Mouse (Mus musculus): Measurements from ENCODE around the gene Sgip1. TPM values are rescaled to one million over a fixed set of nuclear protein-coding genes. Genes with fewer than 3 reads are reported as not detected.

The Sgip1 gene
- polyA plus RNA-seq, 1 experiment, result 0.38 TPM

DNA sequence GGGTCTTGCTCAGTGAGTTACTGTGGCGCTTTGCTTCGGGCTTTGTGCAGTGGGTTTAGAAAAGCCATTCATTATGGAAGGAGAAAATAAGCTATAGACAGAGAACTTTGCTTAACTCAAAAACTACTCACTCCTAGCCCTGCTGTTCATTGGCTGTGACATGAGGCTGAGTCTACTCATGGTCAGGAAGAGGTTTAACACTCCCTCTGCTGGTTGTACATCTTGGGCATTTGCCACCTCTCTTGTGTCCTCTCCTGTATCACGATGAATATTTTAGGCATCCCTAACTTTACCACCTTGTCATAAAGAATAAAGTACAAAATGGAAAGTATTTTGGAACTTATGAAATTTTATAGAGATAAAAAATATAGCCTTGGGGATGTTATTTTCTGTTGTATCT, 32.1 kb downstream of the Sgip1 start:
- no peak for DNase-seq (ENCODE audit: low read depth, low spot score)
- WGBS, result 88% methylated on average over 3 of the region's 3 CpGs

DNA sequence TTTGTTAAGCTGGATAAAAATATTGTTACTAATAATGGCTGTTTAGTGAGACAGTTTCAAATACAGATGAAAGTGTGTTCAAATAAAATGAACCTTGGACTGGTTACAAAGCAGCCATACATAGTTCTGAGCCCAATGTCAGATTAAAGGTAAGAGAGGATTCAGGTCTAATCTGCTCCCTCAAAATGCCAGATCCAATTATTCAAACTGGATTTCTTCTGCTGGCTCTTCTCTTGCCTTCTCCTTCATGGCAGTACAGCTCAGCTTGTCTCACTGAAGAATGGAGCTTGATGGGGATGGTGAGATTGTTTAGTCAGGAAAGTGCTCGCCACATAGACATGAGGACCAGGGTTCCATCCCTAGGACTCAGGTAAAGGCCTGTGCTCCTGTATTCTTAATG, 32.7 kb downstream of the Sgip1 start:
- 84% methylated on average over 1 of the region's 1 CpGs for WGBS
- DNase-seq (ENCODE audit: low read depth, low spot score), result no peak

DNA sequence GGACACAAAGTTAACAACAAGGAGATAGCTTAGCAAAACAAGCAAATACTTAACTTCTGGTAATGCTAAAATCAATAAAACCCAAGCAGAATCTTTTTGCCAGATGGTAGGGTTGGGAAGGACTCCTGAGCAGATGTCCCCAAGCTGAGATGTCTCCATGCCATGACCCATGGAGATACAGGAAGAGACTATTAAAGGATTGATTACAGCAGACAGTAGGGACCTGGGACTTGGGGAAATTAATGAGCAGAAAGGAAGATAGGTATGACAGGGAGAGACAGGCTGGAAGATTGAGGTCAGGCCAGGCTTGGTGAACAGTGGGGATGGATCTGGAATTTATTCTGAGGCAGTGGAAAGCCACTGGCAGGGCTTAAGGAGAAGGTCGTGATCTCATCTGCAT, 33.5 kb downstream of the Sgip1 start:
- DNase-seq (ENCODE audit: low read depth, low spot score), result no peak
- 58% methylated on average over 1 of the region's 1 CpGs for WGBS

DNA sequence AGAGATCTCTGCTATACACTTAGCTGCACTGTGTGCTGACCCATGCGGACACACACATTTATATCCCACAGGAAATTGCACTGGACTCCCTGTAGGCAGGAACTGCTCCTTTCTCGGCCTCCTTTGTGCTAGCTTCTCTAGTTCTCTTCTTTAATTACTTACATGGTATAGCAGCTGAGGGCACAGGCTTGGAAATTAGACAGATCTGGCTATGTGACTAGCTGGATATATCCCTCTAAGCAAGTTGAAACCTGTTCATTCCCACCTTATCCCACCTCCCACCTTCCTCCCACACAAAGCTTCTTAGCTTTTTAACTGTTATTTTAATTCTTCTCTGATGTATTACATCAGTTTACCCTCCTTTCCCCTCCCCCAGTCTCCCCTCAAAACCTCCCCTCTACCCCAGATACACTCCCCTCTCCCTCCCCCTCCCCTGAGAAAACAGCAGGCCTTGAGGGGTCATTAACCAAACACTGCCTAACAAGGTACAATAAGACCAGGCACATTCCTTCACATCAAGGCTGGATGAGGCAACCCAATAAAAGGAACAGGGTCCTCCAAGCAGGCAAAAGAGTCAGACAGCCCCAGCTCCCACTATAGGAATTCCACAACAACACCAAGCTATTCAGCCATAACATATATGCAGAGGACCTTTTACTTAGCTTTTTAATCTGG, 34.6 kb downstream of the Sgip1 start:
- DNase-seq (ENCODE audit: low read depth, low spot score), result no peak

DNA sequence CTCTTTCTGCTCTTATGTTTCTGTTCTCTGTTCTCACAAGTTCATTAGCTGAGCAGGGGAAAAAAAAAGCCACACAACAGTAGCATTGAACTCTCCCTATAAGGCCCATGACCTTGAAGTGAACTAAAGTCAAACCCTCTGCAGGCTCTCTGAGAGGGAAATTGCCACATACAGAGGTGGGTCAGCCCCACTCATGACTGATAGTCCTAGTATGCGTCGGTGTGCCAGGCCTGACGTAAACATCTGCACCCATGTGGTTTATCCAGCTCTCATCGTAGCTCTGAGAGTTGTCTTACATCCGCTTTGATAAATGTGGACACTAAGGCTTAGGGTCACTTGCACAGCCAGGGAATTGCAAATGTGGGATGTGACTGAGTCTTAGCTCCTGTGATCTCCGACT, 38.8 kb downstream of the Sgip1 start:
- DNase-seq (ENCODE audit: low read depth, low spot score), result no peak
- WGBS, result 85% methylated on average over 6 of the region's 6 CpGs

More for the DNA sequence above, 34.6 kb downstream of the Sgip1 start:
- 55% methylated on average over 2 of the region's 2 CpGs for WGBS

DNA sequence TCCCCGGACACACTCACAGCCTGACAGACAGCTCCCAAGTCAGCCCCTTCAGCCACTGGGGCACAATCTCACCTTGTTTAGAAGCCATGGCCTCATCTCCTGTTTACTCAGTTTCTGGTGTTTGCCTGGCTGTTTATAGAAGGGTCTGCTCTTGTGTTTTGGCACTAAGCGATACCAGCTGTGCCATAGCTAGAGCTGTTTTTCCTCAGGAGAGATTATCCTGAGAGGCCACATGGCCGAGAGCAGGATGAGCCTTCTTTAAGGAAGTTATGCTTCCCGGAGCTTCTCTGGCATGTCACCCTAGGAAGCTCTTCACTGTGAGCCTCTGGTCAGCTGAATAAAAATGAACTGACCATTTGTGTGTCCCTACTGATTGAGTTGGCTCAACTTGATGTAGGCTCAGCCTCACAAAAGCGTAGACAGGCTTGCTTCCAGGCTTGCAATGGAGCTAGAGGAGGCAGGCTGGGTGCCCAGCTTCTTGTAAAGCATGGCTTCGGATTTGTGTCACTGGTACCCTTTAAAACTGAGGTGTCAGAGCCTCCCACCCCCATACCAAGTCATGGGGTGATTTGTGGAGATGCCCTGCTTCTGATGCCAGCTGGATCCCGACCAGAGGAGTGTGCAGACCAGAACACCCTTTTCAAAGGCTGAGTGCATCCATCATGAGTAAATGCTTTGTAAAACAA, 42.1 kb downstream of the Sgip1 start:
- no peak for DNase-seq (ENCODE audit: low read depth, low spot score)
- WGBS, result 54% methylated on average over 7 of the region's 7 CpGs

DNA sequence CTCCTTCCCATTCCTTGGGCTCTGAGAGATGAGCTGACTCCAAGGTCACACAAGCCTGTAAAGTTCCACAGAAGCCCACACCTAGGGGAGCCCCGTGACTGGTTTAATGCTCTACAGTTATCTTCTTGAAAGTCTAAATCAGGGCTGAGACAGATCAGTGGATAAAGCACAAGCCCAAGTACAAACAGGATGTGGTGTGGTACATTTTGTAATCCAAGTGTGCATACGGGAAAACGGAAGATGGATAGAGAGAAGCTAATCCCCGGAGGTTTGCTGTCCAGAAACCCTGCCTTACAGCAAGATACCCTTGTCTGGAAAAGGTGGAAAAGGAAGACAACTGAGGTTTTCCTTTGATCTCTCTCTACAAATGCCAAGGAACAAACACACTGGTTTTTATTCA, 44.1 kb downstream of the Sgip1 start:
- DNase-seq (ENCODE audit: low read depth, low spot score), result no peak
- WGBS, result 54% methylated on average over 4 of the region's 4 CpGs

DNA sequence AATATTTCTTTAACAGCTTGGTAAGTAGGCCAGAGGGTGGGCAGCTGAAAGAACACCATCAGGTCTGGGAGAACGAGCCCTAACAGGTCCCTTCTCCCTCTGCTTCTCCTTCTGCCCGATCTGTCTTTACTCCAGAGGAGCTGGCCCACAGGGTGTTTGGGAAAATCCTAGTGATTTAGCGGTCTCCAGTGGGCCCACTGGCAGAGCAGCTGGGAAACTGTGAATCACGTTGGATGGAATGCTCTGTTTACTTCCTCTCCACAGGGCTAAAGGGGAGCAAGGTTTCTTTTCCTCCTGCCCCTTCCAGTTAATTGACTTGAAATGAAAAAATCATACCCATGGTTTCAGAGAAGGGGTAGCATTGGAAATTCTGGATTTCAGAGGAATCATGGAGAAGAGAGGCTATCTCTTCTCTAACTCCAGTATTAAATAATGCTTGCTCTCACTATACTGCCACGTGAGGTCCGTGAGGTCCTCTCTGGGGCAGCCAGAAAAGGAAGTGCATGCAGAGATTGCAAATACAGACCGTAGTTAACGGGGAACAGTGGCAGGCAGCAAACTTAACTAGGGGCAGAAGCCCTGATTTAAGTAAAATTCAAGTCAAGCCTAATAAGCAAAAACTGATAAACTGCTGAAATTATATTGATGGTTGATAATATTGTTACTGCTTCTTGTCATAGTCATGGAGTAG, 51.1 kb downstream of the Sgip1 start:
- WGBS, result 41% methylated on average over 8 of the region's 8 CpGs

DNA sequence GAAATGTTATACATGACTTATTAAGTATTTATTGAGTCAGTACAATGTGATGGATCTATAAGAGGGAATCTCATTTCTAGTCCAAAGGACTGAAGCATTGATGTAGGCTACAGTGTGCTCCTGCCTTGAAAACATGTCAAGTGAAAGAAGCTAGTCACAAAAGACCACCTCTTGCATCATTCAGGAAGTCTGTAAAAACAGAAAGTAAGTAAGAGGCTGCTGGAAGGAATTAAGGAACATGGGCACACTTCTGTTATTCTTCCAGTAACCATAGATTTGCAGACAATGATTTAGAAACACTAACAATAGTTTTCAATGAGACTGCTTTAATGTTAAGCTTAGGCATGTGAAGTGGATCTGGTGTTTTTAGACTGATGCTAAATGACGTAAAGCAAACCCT, 60.4 kb downstream of the Sgip1 start:
- whole genome bisulfite sequencing, result 87% methylated on average over 1 of the region's 1 CpGs
- DNase-seq (ENCODE audit: low read depth, low spot score), result no peak

More for the DNA sequence above, 51.1 kb downstream of the Sgip1 start:
- peak; percentile 3 for DNase-seq (ENCODE audit: low read depth, low spot score)

DNA sequence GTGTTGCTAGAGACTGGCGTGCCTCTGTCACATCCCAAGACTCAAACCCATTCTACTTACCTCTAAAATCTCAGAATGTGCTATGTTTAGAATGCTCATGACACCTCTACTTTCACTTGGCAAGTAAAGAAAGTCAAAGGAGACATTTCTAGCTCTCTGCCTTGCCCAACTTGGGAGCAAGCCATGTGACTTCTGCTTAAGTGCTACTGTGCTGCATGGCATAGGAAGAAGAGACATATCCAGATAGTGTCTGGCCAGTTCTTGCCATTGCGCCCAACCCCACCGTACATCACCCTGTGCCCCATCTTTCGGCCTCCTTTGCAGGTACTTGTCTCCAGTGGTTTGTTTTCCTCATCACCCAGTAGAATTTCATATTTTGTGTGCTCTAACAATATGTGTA, 60.8 kb downstream of the Sgip1 start:
- 90% methylated on average over 4 of the region's 4 CpGs for WGBS
- DNase-seq (ENCODE audit: low read depth, low spot score), result no peak

DNA sequence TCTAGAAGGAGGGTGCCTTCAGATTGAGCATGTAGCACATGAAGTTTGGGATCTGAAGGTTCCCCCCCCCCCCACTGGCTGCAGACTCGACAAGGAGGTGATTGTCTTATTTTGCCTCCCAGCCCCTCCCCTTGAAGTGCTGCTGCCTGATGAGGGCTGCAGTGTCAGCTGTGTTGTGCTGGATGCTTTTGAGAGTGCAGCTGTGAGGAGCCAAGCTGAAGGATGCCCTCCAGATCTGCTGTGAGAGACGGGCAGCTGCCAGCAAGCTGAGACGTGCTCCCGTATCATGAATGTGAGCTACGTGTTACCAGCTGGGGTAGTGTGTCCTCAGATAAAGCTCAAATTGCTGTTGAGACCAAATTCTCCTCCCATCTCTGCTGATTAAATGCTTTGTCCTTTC, 63.5 kb downstream of the Sgip1 start:
- no peak for DNase-seq (ENCODE audit: low read depth, low spot score)
- 65% methylated on average over 5 of the region's 5 CpGs for WGBS

DNA sequence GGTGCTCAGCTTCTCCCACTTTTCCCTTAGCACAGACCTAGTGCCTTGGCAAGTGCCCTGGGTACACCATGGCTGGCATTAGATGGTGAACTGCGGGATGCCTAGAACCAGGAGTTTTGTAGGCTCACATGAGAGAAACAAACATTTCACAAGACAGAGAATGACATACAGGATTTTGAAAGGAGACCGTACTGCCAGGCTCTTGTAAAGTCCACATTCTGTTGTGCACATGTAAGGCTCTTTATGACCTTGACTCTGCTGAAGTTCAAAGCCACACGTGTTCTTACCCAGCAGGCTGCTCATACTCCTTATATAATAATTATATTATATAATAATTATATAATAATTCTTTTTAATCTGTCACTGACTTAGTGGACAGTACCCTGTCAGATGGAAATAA, 65.9 kb downstream of the Sgip1 start:
- WGBS, result 78% methylated on average over 3 of the region's 3 CpGs
- no peak for DNase-seq (ENCODE audit: low read depth, low spot score)

DNA sequence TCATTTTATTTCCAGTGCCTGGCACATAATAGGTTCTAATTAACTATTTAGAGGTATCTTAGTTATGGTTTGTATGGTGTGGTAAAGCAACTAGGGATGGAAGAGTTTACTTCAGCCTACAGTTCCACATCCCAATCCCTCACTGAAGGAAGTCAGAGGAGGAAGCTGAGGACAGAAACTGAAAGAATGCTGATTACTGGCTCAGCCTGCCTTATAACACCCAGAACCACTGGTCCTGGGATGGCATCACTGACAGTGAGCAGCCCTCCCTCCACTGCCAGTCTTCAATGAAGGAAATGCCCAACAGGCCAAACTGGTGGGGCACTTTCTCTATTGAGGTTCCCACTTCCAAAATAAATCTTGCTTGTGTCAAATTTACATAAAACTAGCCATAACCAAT, 67.2 kb downstream of the Sgip1 start:
- no peak for DNase-seq (ENCODE audit: low read depth, low spot score)

DNA sequence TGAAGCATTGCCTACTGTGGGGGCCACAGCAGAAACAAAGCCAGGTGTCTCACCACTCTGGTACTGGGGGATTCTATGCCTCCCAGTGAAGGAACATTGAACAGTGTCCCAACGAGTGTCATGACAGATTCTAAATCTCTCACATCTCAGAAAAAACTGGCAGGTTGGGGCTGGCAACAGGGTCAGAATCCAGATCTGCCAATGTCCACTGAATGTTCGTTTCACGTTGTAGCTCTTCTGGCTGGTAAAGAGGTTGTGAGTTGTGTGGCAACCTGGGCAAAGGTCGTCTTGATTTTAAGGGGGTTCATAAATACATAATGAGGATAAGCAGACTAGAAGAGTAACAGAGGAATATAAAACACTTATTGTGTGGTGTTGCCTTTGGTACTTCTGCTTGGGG, 68.2 kb downstream of the Sgip1 start:
- DNase-seq (ENCODE audit: low read depth, low spot score), result no peak
- 58% methylated on average over 4 of the region's 4 CpGs for WGBS

DNA sequence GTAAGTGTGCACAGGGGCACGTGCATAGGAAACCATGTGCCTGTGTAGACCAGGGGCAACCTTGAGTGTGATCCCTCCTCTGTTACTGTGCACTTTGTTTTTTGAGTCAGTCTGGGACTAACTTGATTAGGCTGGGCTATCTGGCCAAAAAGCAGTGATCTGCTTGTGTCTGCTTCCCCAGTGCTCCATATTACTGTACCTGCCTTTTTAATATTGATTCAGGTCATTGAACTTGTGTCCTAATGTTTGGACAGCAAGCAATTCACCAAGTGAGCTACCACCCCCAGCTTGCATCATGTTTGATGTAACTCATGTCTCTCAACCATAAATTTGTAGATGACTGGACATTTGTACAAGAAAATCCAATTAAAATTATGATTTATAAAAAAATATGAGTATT, 69.2 kb downstream of the Sgip1 start:
- 83% methylated on average over 1 of the region's 1 CpGs for WGBS
- no peak for DNase-seq (ENCODE audit: low read depth, low spot score)

DNA sequence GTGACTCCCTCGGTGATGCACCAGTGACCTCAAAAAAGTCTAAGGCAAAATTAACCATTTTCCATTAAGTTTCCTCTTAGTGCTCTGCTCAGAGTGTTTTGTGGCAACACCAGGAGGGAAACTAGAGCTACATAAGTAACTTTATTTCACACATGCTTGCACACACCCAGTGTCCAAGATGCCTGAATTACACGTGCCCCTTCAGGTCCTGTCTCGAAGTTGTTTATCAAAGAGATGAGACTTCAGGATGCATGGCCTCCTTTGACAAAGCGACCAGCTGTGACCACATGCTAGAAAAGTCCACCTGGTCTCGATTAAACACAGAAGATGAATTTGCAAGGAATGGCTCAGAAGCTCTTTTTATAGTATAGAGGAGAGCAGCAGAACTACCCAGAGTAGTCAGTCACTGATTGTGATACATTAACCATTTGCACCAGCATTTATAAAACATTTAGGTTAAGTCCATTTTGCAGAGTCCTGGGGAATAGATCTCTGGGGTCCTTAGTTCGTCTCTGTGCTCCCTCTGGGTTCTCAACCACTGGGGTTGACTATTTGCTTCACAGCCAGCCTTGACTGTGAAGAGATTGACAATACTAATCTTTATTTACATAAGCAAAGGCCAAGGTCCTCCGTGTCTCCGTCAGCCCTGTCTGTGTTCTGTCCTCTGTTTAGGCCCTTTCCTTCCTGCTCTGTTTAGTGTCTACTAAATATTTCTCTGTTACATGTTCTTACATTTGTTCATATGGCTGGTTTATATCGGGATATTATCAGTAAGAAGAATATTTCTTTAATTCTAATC, 70.1 kb downstream of the Sgip1 start:
- DNase-seq (ENCODE audit: low read depth, low spot score), result no peak
- 47% methylated on average over 9 of the region's 9 CpGs for WGBS

DNA sequence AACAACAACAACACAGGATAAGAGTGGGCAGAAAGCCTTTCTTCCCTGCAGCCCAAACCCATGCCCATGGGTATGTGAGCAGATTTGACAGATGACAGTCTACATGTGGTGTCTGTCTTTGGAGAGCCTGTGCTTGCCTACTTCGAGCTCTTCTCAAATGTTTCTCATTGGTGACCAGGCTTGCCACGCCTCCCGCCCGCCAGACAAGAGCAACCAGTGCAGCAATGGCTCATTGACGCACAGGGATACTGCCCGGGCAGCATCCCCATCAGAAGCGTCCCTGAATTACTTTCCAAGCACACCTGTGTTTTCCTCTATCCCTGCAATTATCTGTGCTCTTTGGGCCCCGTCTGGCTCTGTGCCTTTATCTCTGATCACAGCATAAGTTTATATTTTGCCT, 72.2 kb downstream of the Sgip1 start:
- 79% methylated on average over 8 of the region's 8 CpGs for WGBS
- DNase-seq (ENCODE audit: low read depth, low spot score), result no peak

DNA sequence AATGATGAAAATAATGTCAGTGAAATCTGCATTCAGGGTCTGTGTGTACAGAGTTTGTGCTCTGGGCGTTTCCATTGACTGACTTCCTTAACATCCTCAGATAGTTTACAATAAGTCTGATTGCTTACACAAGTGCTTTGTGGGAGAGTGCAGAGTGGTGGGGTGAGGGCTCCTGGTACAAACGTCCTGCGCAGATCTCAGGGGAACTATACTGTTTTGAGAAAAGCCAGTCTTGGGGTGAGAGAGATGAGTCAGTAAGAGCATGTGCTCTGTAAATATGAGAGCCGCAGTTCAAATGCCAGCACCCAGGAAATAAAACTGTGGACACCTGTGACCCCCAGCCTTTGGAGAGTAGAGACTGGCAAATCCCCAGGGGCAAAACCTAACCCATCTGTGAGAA, 80.7 kb downstream of the Sgip1 start:
- 35% methylated on average over 4 of the region's 4 CpGs for WGBS

DNA sequence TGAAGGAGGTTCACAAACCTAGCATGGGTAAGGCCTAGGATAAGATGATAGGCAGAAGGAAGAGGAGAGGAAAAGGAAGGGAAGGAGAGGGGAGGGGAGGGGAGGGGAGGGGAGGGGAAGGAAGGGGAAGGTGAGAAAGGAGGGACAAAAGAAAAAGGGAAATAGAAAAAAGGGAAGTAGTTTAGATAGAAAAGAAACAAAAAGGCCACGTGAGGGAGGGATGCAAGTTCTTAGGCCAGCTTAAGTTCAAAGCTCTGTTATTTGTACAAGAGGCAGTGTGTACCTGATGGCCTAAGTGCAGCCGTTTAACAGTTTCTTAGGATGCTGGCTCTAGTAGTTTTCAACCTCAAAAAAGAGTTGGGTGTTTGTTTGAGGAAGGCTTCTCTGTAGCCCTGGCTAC, 83.4 kb downstream of the Sgip1 start:
- WGBS, result 37% methylated on average over 2 of the region's 2 CpGs
- no peak for DNase-seq (ENCODE audit: low read depth, low spot score)

More for the DNA sequence above, 80.7 kb downstream of the Sgip1 start:
- no peak for DNase-seq (ENCODE audit: low read depth, low spot score)

DNA sequence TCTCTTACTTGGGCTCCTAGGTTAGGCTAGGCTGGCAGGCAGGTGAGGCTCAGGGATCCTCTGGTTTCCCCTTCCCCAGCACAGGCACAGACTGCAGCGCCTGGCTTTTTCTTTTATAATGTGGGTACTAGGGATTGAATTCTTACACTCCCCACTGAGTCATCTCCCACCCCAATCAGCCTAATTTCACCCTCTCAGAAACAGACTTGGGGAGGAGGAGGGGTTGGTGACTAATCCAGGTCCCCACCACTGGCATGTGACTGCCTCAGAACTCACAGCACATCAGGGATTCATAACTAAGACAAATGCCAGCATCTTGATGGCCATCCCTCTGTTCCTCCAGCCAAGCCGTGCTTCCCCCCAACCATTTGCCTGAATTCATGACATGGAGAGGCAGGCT, 85.1 kb downstream of the Sgip1 start:
- no peak for DNase-seq (ENCODE audit: low read depth, low spot score)
- WGBS, result 86% methylated on average over 2 of the region's 2 CpGs
